Mouse (Mus musculus) G1E (cell line): ENCODE measurements around the gene Ntsr1. TPM values are rescaled to one million over a fixed set of nuclear protein-coding genes. Genes with fewer than 3 reads are reported as not detected.

Source experiments
- ATAC-seq: 2 replicates; pipeline ENCODE4 v1.8.0; 2016; ENCODE audit warnings: mild to moderate bottlenecking; ENCODE audit not compliant: insufficient number of reproducible peaks, poor library complexity, low FRiP score, severe bottlenecking; ENCODE audit errors: extremely low read depth
- DNase-seq: peaks from one replicate; pipeline ENCODE4 v3.0.0; 2012; ENCODE audit warnings: low spot score
- H3K27me3 ChIP-seq: 2 replicates; pipeline ENCODE4 v1.6.1; 2012; ENCODE audit warnings: mild to moderate bottlenecking, low read length, inconsistent platforms; ENCODE audit not compliant: insufficient read depth
- H3K36me3 ChIP-seq: replicated peaks from 2 replicates; pipeline ENCODE3; 2012; ENCODE audit warnings: mild to moderate bottlenecking, inconsistent platforms
- H3K4me1 ChIP-seq: 2 replicates; pipeline ENCODE4 v1.6.1; 2012; ENCODE audit warnings: low read depth, low read length, inconsistent platforms, mixed read lengths; ENCODE audit not compliant: insufficient read depth
- H3K4me3 ChIP-seq: 2 replicates; pipeline ENCODE4 v1.5.1; 2012; ENCODE audit warnings: low read depth, mild to moderate bottlenecking, inconsistent platforms, low read length, moderate library complexity, mixed read lengths
- H3K9me3 ChIP-seq: replicated peaks from 2 replicates; pipeline ENCODE4 v1.6.1; 2012; ENCODE audit warnings: inconsistent platforms
- CTCF ChIP-seq: IDR thresholded peaks from 2 replicates; pipeline ENCODE4 v1.5.1; 2012; ENCODE audit warnings: low read depth, low read length, inconsistent platforms, mixed read lengths
- GATA1 ChIP-seq: IDR thresholded peaks from 2 replicates; pipeline ENCODE4 v1.6.1; 2012; ENCODE audit warnings: borderline replicate concordance, low read length, inconsistent platforms, mixed read lengths
- GATA2 ChIP-seq: IDR thresholded peaks from 2 replicates; pipeline ENCODE4 v1.6.1; 2012; ENCODE audit warnings: low read depth, low read length, inconsistent platforms, borderline replicate concordance
- POLR2AphosphoS5 ChIP-seq: IDR thresholded peaks from 2 replicates; pipeline ENCODE4 v1.6.1; 2012; ENCODE audit warnings: low read depth, low read length, inconsistent platforms; ENCODE audit not compliant: insufficient replicate concordance
- TAL1 ChIP-seq: conservative IDR thresholded peaks from 2 replicates; pipeline ENCODE4 v1.6.1; 2012; ENCODE audit warnings: low read depth, low read length, inconsistent platforms, mixed read lengths
- polyA plus RNA-seq: library from polyadenylated mRNA; stranded (reverse); fragments of >175 nt; gene quantifications from 2 replicates; pipeline ENCODE4 v1.2.3, GENCODE M21; 2012
- total RNA-seq, 2 experiments: library from RNA; stranded (forward) in 1 of 2; stranded (reverse) in 1 of 2; fragments of 200-1000 nt in 1 of 2; fragments of >200 nt in 1 of 2; fragmentation: Nextera tagmentation in 1 of 2; gene quantifications; 2 replicates each; pipeline ENCODE4 v1.2.3; 2014 to 2017

Gene Ntsr1
- total and polyA plus RNA-seq, 3 experiments = 0.05 TPM; not detected in 2

- peaks cover 3% of the 10 kb centered on the region; the same call in 1 of the 2 replicates for H3K27me3 ChIP-seq
Observed at GRCm38 (mm10) chr2:180527883-180528282, 28.1 kb downstream of the Ntsr1 start.

GRCm38 (mm10) chr2:180530130-180530529 is 30.4 kb downstream of the Ntsr1 start:
- H3K4me3 ChIP-seq = no peak overlapping the region
- H3K9me3 ChIP-seq = no peaks in the 10 kb centered on the region
- TF ChIP-seq POLR2AphosphoS5 = no peak
- TF ChIP-seq GATA1 = no peak
- TF ChIP-seq GATA2 = no peak
- TF ChIP-seq CTCF = no peak
- TF ChIP-seq TAL1 = no peak
- H3K4me1 ChIP-seq = no peaks in the 10 kb centered on the region
- no peak for ATAC-seq
- H3K36me3 ChIP-seq = no peaks in the 10 kb centered on the region
- DNase-seq = no peak
- peaks cover 3% of the 10 kb centered on the region; the same call in 1 of the 2 replicates for H3K27me3 ChIP-seq

More at GRCm38 (mm10) chr2:180527883-180528282, 28.1 kb downstream of the Ntsr1 start:
- DNase-seq (no peak), ATAC-seq (no peak)
- no peaks in the 10 kb centered on the region for H3K9me3 ChIP-seq
- no peak for TF ChIP-seq POLR2AphosphoS5
- TF ChIP-seq CTCF = no peak
- no peak for TF ChIP-seq GATA1
- TF ChIP-seq GATA2 = no peak
- TF ChIP-seq TAL1 = no peak
- H3K4me3 ChIP-seq = no peak overlapping the region
- H3K36me3 ChIP-seq = no peaks in the 10 kb centered on the region
- H3K4me1 ChIP-seq = no peaks in the 10 kb centered on the region

DNA sequence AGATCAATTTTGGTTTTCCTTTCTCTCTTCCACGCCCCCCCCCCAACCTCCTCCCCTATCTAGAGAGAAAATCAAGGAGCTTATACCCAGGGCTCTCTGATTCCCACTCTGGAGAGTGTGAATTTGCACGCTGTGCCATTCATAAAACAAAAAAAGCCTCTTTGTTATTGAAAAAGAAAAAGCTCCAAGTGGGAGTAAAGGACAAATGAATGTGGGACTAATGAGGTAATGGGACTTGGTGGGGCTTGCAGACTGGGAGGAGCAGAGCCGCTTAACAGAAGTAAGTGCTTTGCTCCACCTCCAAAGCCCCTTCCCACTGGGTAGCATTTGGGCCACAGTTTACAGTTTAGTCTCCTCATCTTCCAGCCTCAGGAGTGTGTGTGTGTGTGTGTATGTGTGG is 30.8 kb downstream of the Ntsr1 start:
- Histone ChIP-seq H3K4me1 (no peaks in the 10 kb centered on the region), H3K9me3 (no peaks in the 10 kb centered on the region), H3K4me3 (no peak overlapping the region), H3K27me3 (peaks cover 3% of the 10 kb centered on the region; the same call in 1 of the 2 replicates), H3K36me3 (no peaks in the 10 kb centered on the region)
- ATAC-seq (no peak), DNase-seq (no peak)
- TF ChIP-seq CTCF (no peak), GATA2 (no peak), POLR2AphosphoS5 (no peak), TAL1 (no peak), GATA1 (no peak)

GRCm38 (mm10) chr2:180531671-180532385 is 32.1 kb downstream of the Ntsr1 start:
- no peaks in the 10 kb centered on the region for H3K36me3 ChIP-seq
- H3K9me3 ChIP-seq = no peaks in the 10 kb centered on the region
- H3K27me3 ChIP-seq = peaks cover 3% of the 10 kb centered on the region; the same call in 1 of the 2 replicates
- ATAC-seq (no peak), DNase-seq (no peak)
- TF ChIP-seq POLR2AphosphoS5 (no peak), GATA1 (no peak), TAL1 (no peak), GATA2 (no peak), CTCF (no peak)
- no peaks in the 10 kb centered on the region for H3K4me1 ChIP-seq
- no peak overlapping the region for H3K4me3 ChIP-seq

- H3K4me1 ChIP-seq = no peaks in the 10 kb centered on the region
- no peaks in the 10 kb centered on the region for H3K9me3 ChIP-seq
- ATAC-seq (no peak), DNase-seq (no peak)
- H3K4me3 ChIP-seq = no peak overlapping the region
- peaks cover 3% of the 10 kb centered on the region; the same call in 1 of the 2 replicates for H3K27me3 ChIP-seq
- no peak for TF ChIP-seq GATA2
- no peak for TF ChIP-seq GATA1
- no peak for TF ChIP-seq POLR2AphosphoS5
- no peak for TF ChIP-seq TAL1
- TF ChIP-seq CTCF = no peak
- no peaks in the 10 kb centered on the region for H3K36me3 ChIP-seq
Observed at GRCm38 (mm10) chr2:180532386-180532995, 32.7 kb downstream of the Ntsr1 start.

DNA sequence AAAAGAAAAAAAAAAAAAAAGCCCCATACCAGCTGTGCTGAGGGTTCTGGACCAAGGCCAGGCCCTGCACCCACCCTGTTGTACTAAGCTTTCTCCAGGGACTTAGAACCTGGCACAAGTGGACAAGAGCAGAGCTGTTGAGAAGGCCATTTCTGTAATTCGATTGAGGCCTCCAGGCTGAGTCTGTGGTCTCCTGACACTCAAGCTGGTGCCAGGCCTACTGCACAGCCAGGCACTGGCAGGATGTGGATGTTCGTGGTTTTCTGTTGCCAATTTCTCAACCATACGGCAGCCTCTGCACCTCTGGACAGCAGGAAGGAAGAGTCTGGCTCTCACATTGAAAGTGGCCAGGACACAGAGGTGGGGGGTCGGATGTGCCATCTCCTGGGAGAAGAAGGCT is 33.5 kb downstream of the Ntsr1 start:
- TF ChIP-seq POLR2AphosphoS5 (no peak), GATA1 (no peak), CTCF (no peak), GATA2 (no peak), TAL1 (no peak)
- Histone ChIP-seq H3K36me3 (no peaks in the 10 kb centered on the region), H3K27me3 (peaks cover 3% of the 10 kb centered on the region; the same call in 1 of the 2 replicates), H3K9me3 (no peaks in the 10 kb centered on the region), H3K4me3 (no peak overlapping the region), H3K4me1 (no peaks in the 10 kb centered on the region)
- no peak for ATAC-seq
- DNase-seq = no peak
